19 mouse cellular contexts compared by ENCODE assay signal in genomic region chr11:95133321-95133720, GRCm38 (mm10). TPM values are rescaled to one million over a fixed set of nuclear protein-coding genes. Genes with fewer than 3 reads are reported as not detected.
"Had no signal": no experiment of that assay in that cellular context is flagged by ENCODE, and none has a peak within 500 bp of the region (broad histone marks: within the 10 kb centered on the region; RNA-seq: fewer than 3 reads in every experiment).

No protein-coding gene starts in this region.

- H3K4me2 ChIP-seq: kidney, embryonic 15.5 days; limb, embryonic 13.5 days; liver, embryonic 11.5 days; liver, embryonic 15.5 days; lung, embryonic 14.5 days; midbrain, embryonic 12.5 days; neural tube, embryonic 13.5 days had no signal

- H3K36me3 ChIP-seq: kidney, embryonic 15.5 days; limb, embryonic 13.5 days; liver, embryonic 15.5 days; midbrain, embryonic 12.5 days; neural tube, embryonic 13.5 days had no signal

- DNase-seq: kidney, adult 18-20 months; kidney, postnatal 25 days; left cerebral cortex, postnatal 4 days; lung, embryonic 14.5 days; lung, postnatal 14 days; retina, postnatal 1 day; right cerebral cortex, postnatal 4 days; spleen, adult 18-20 months; thymus, postnatal 36 days had no signal

- H3K4me1 ChIP-seq: liver, embryonic 15.5 days had no signal

- H3K27ac ChIP-seq: kidney, embryonic 15.5 days; left cerebral cortex, adult 2 months; limb, embryonic 13.5 days; liver, embryonic 15.5 days; macrophage; midbrain, embryonic 12.5 days; neural tube, embryonic 13.5 days had no signal

- H3K9me3 ChIP-seq: kidney, embryonic 15.5 days; limb, embryonic 13.5 days; liver, embryonic 15.5 days; midbrain, embryonic 12.5 days; neural tube, embryonic 13.5 days had no signal

- H3K9ac ChIP-seq: kidney, embryonic 15.5 days; limb, embryonic 13.5 days; liver, embryonic 15.5 days; lung, embryonic 14.5 days; midbrain, embryonic 12.5 days; neural tube, embryonic 13.5 days had no signal

- H3K4me3 ChIP-seq: kidney, embryonic 15.5 days; left cerebral cortex, adult 2 months; limb, embryonic 13.5 days; liver, embryonic 15.5 days; midbrain, embryonic 12.5 days; neural tube, embryonic 13.5 days had no signal

RNA-seq across cellular contexts. Expression of gene Dlx4, which starts 12.7 kb away (rescaled TPM):
- total RNA-seq: layer of hippocampus, postnatal 25 days; left cerebral cortex, adult 2 months; megakaryocyte-erythroid progenitor cell, adult 5-6 weeks had no signal
- polyA plus RNA-seq: kidney, embryonic 15.5 days; macrophage; midbrain, embryonic 12.5 days; neural tube, embryonic 13.5 days had no signal

RNA-seq across cellular contexts. Expression of gene Dlx3, which starts 13.4 kb away (rescaled TPM):
- total RNA-seq: layer of hippocampus, postnatal 25 days; left cerebral cortex, adult 2 months; left cerebral cortex, postnatal 4 days; megakaryocyte-erythroid progenitor cell, adult 5-6 weeks had no signal
- polyA plus RNA-seq: macrophage had no signal
